ENCODE assay signal across 10 mouse cellular contexts in the genomic region with DNA sequence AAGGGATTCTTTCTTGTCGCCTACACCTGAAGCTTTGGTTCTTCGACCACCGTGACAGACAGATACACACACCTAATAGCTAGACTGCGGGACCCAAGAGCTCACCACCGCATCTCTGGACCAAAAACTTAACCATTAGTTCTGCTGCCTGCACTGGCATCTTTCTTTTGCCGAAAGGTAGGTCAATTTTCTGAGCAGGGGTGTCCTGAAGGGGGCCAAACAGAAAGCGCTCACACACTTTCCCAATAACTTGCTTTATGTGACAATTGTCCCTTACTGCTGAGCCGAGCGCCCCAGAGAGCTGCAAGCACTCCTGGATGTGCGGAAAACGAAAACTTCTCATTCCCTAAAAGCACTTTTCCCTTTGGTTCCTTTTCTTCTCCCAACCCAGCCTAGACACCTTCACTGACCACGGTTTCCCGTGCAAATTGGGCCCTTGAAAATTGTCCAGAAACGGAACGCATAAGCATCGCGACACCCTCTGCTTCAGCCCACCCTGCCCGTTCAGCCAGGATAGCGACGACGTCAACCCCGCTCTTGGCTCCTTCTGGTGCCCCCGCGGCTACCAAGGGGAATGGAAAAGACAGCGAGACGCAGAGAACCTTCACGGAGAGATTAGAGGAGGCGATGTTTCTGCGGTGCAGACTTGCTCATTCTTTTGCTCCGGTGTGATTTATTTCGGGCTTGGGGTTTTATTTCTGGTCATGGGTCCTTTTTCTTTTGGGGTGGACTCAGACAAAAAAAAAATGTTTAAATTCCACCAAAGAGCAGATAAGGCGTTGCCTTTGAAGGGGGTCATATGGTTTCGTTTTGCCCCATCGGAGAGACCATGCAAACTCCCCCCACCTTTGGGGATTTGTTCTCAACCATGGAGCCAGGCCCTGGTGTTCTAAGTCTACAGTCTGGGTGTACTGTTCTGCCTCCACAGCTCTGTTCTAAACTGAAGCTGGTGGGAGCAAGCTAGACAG. TPM values are rescaled to one million over a fixed set of nuclear protein-coding genes. Genes with fewer than 3 reads are reported as not detected.
DNase-seq lines count a peak whose midpoint lies in the region; ATAC-seq and TF ChIP-seq lines count a peak whose summit lies in the region.
"Had no signal": no experiment of that assay in that cellular context is flagged by ENCODE, and none has a peak within 500 bp of the region (broad histone marks: within the 10 kb centered on the region; RNA-seq: fewer than 3 reads in every experiment).

No protein-coding gene starts in this region.

- no peak overlapping the region for H3K9ac ChIP-seq in heart, embryonic 15.5 days
- peak overlapping the region; percentile 5; the same call in 1 of the 2 replicates for H3K9ac ChIP-seq in midbrain, embryonic 11.5 days (ENCODE audit: low read length)
- no peak overlapping the region for H3K9ac ChIP-seq in midbrain, embryonic 16.5 days (ENCODE audit: low read depth, low read length)
- no peak overlapping the region for H3K9ac ChIP-seq in hindbrain, embryonic 12.5 days
- no peak overlapping the region for H3K9ac ChIP-seq in stomach, postnatal 0 days (ENCODE audit: low read length)
- H3K9ac ChIP-seq: liver, embryonic 14.5 days had no signal

- TF ChIP-seq EP300 in stomach, postnatal 0 days (optimal IDR thresholded peaks at IDR 0.05): no peak

- no peak for TF ChIP-seq CTCF in stomach, postnatal 0 days (IDR thresholded peaks at IDR 0.05; ENCODE audit: low read depth)

- no peak for DNase-seq in heart, adult 8-10 months (ENCODE audit: low spot score)
- DNase-seq in midbrain, embryonic 11.5 days (ENCODE audit: low spot score, missing footprints): peak; percentile 95
- no peak for DNase-seq in stomach, postnatal 0 days (ENCODE audit: low spot score)
- no peak for DNase-seq in urinary bladder, adult 18-20 months (ENCODE audit: low spot score in 2 of 2)
- DNase-seq: cerebellum, adult 8-10 months had no signal

- H3K4me2 ChIP-seq in heart, embryonic 15.5 days: peak overlapping the region; percentile 84
- 0 out of 2 replicates have a peak overlapping the region, but pooled peaks have one; percentile 4 for H3K4me2 ChIP-seq in midbrain, embryonic 11.5 days
- H3K4me2 ChIP-seq in midbrain, embryonic 16.5 days (ENCODE audit: low read length): no peak overlapping the region
- peak overlapping the region; percentile 67 for H3K4me2 ChIP-seq in hindbrain, embryonic 12.5 days (replicated peaks)
- no peak overlapping the region for H3K4me2 ChIP-seq in stomach, postnatal 0 days (replicated peaks; ENCODE audit: low read depth)

- H3K36me3 ChIP-seq in heart, embryonic 15.5 days: no peaks in the 10 kb centered on the region
- H3K36me3 ChIP-seq in midbrain, embryonic 11.5 days (ENCODE audit: control insufficient read depth, insufficient read depth, low read length): no peaks in the 10 kb centered on the region
- H3K36me3 ChIP-seq in midbrain, embryonic 16.5 days (ENCODE audit: control insufficient read depth, insufficient read depth, low read length): no peaks in the 10 kb centered on the region
- H3K36me3 ChIP-seq in hindbrain, embryonic 12.5 days: no peaks in the 10 kb centered on the region
- H3K36me3 ChIP-seq in stomach, postnatal 0 days (ENCODE audit: control insufficient read depth, insufficient read depth, low read length): no peaks in the 10 kb centered on the region

- H3K27me3 ChIP-seq in heart, embryonic 15.5 days: peaks cover 98% of the 10 kb centered on the region
- H3K27me3 ChIP-seq in midbrain, embryonic 11.5 days (ENCODE audit: control insufficient read depth, insufficient read depth, low read length): peaks cover 88% of the 10 kb centered on the region
- H3K27me3 ChIP-seq in midbrain, embryonic 16.5 days (ENCODE audit: control insufficient read depth, insufficient read depth, low read depth, low read length): peaks cover 73% of the 10 kb centered on the region
- peaks cover 98% of the 10 kb centered on the region for H3K27me3 ChIP-seq in hindbrain, embryonic 12.5 days
- H3K27me3 ChIP-seq in stomach, postnatal 0 days (ENCODE audit: control insufficient read depth, insufficient read depth, low read length): peaks cover 37% of the 10 kb centered on the region

- peaks cover 33% of the 10 kb centered on the region for H3K4me1 ChIP-seq in heart, embryonic 15.5 days (replicated peaks)
- peaks cover 16% of the 10 kb centered on the region for H3K4me1 ChIP-seq in midbrain, embryonic 11.5 days (ENCODE audit: control insufficient read depth, insufficient read depth, low read length)
- peaks cover 18% of the 10 kb centered on the region for H3K4me1 ChIP-seq in midbrain, embryonic 16.5 days (ENCODE audit: control insufficient read depth, insufficient read depth, low read length)
- peaks cover 31% of the 10 kb centered on the region for H3K4me1 ChIP-seq in hindbrain, embryonic 12.5 days
- H3K4me1 ChIP-seq in stomach, postnatal 0 days (replicated peaks; ENCODE audit: control insufficient read depth, insufficient read depth): 0 out of 2 replicates have a peak, but pooled peaks cover 6% of the 10 kb centered on the region

- no peaks in the 10 kb centered on the region for H3K9me3 ChIP-seq in heart, embryonic 15.5 days (replicated peaks)
- no peaks in the 10 kb centered on the region for H3K9me3 ChIP-seq in midbrain, embryonic 11.5 days (ENCODE audit: control insufficient read depth, low read length)
- no peaks in the 10 kb centered on the region for H3K9me3 ChIP-seq in midbrain, embryonic 16.5 days (replicated peaks; ENCODE audit: control insufficient read depth, low read length, poor library complexity, severe bottlenecking)
- no peaks in the 10 kb centered on the region for H3K9me3 ChIP-seq in hindbrain, embryonic 12.5 days (replicated peaks)
- H3K9me3 ChIP-seq in stomach, postnatal 0 days (ENCODE audit: control insufficient read depth, low read length): no peaks in the 10 kb centered on the region

- no peak for ATAC-seq in heart, embryonic 15.5 days (replicated peaks; ENCODE audit: insufficient number of reproducible peaks, insufficient read depth, low FRiP score, low read depth)
- no peak for ATAC-seq in midbrain, embryonic 11.5 days (ENCODE audit: low FRiP score)
- ATAC-seq in midbrain, embryonic 16.5 days: no peak
- no peak for ATAC-seq in hindbrain, embryonic 12.5 days (ENCODE audit: low FRiP score)
- no peak for ATAC-seq in stomach, postnatal 0 days (ENCODE audit: low FRiP score, low TSS enrichment)

- H3K27ac ChIP-seq in heart, embryonic 15.5 days: no peak overlapping the region
- no peak overlapping the region for H3K27ac ChIP-seq in midbrain, embryonic 11.5 days (ENCODE audit: low read depth, low read length)
- no peak overlapping the region for H3K27ac ChIP-seq in midbrain, embryonic 16.5 days (ENCODE audit: low read length)
- no peak overlapping the region for H3K27ac ChIP-seq in hindbrain, embryonic 12.5 days
- H3K27ac ChIP-seq in stomach, postnatal 0 days (replicated peaks): no peak overlapping the region
- H3K27ac ChIP-seq: layer of hippocampus, adult 2 months; liver, embryonic 14.5 days had no signal

- H3K4me3 ChIP-seq in heart, embryonic 15.5 days: peak overlapping the region; percentile 53
- no peak overlapping the region; the same call in 1 of the 2 replicates for H3K4me3 ChIP-seq in midbrain, embryonic 11.5 days (ENCODE audit: low read depth, low read length)
- no peak overlapping the region for H3K4me3 ChIP-seq in midbrain, embryonic 16.5 days (ENCODE audit: low read depth, low read length)
- H3K4me3 ChIP-seq in hindbrain, embryonic 12.5 days: peak overlapping the region; percentile 38
- peak overlapping the region; percentile 37 for H3K4me3 ChIP-seq in stomach, postnatal 0 days (ENCODE audit: low read depth, low read length)
- H3K4me3 ChIP-seq: layer of hippocampus, adult 2 months had no signal

- WGBS in heart, embryonic 15.5 days: 13% methylated on average over 34 of the region's 34 CpGs
- WGBS in midbrain, embryonic 11.5 days: 3% methylated on average over 34 of the region's 34 CpGs
- WGBS in midbrain, embryonic 16.5 days: 3% methylated on average over 34 of the region's 34 CpGs
- 5% methylated on average over 34 of the region's 34 CpGs for WGBS in hindbrain, embryonic 12.5 days
- WGBS in stomach, postnatal 0 days: 16% methylated on average over 34 of the region's 34 CpGs

RNA-seq across cellular contexts. Expression of gene Gdf7, which starts 2.3 kb away (rescaled TPM):
- polyA plus RNA-seq in heart, embryonic 15.5 days (2015; fragmentation: Nextera tagmentation; extraction: Ambion mirVana): 0.10 TPM in 1 of 2 replicates, not detected in the other
- under 1 TPM; 0.37 to 0.78 (median 0.38) TPM for total RNA-seq in heart, adult 8-10 months (2022)
- 0.26 and 0.64 TPM in 2 replicates for polyA plus RNA-seq in midbrain, embryonic 11.5 days (2014; fragmentation: Nextera tagmentation; extraction: Ambion mirVana)
- polyA plus RNA-seq in midbrain, embryonic 16.5 days (2015; fragmentation: Nextera tagmentation; extraction: Ambion mirVana): 0.15 and 0.16 TPM in 2 replicates
- 1.9 and 2.3 TPM in 2 replicates for polyA plus RNA-seq in hindbrain, embryonic 12.5 days (2016; fragmentation: Nextera tagmentation; extraction: Ambion mirVana)
- 0.06 TPM in 1 of 2 replicates, not detected in the other for polyA plus RNA-seq in stomach, postnatal 0 days (2015; fragmentation: Nextera tagmentation; extraction: Ambion mirVana)
- total RNA-seq: layer of hippocampus, adult 2 months had no signal
- polyA plus RNA-seq: liver, embryonic 14.5 days had no signal

RNA-seq across cellular contexts. Expression of gene Hs1bp3, which starts 13.8 kb away (rescaled TPM):
- 12.1 and 16.5 TPM in 2 replicates for polyA plus RNA-seq in heart, embryonic 15.5 days (2015; fragmentation: Nextera tagmentation; extraction: Ambion mirVana)
- total RNA-seq in heart, adult 8-10 months (2022): 10 to 100 TPM; 13.9 to 20.3 (median 17.1) TPM
- polyA plus RNA-seq in midbrain, embryonic 11.5 days (2014; fragmentation: Nextera tagmentation; extraction: Ambion mirVana): 7.2 and 7.4 TPM in 2 replicates
- 8.4 and 8.9 TPM in 2 replicates for polyA plus RNA-seq in midbrain, embryonic 16.5 days (2015; fragmentation: Nextera tagmentation; extraction: Ambion mirVana)
- polyA plus RNA-seq in hindbrain, embryonic 12.5 days (2016; fragmentation: Nextera tagmentation; extraction: Ambion mirVana): 13.2 and 14.6 TPM in 2 replicates
- 7.0 and 7.7 TPM in 2 replicates for polyA plus RNA-seq in stomach, postnatal 0 days (2015; fragmentation: Nextera tagmentation; extraction: Ambion mirVana)

Comparison
In these comparisons a context has a peak if more than half of its experiments do, and no peak if none do; other contexts are left out.
1. H3K4me2 ChIP-seq: peak in heart, embryonic 15.5 days (single experiment), midbrain, embryonic 11.5 days (single experiment) and hindbrain, embryonic 12.5 days (single experiment); none in midbrain, embryonic 16.5 days (single experiment) and stomach, postnatal 0 days (single experiment).
2. H3K4me3 ChIP-seq: peak in heart, embryonic 15.5 days (single experiment), hindbrain, embryonic 12.5 days (single experiment) and stomach, postnatal 0 days (single experiment); none in midbrain, embryonic 11.5 days (single experiment) and midbrain, embryonic 16.5 days (single experiment).